Mouse (Mus musculus): Measurements from ENCODE around the gene Mrpl36. TPM values are rescaled to one million over a fixed set of nuclear protein-coding genes. Genes with fewer than 3 reads are reported as not detected.
A peak's percentile ranks its signal among the peaks of the same experiment; 100 is the strongest.

The Mrpl36 gene
- total RNA-seq, 2 experiments from 2014 or later: 4.2 to 28.9 TPM

DNA sequence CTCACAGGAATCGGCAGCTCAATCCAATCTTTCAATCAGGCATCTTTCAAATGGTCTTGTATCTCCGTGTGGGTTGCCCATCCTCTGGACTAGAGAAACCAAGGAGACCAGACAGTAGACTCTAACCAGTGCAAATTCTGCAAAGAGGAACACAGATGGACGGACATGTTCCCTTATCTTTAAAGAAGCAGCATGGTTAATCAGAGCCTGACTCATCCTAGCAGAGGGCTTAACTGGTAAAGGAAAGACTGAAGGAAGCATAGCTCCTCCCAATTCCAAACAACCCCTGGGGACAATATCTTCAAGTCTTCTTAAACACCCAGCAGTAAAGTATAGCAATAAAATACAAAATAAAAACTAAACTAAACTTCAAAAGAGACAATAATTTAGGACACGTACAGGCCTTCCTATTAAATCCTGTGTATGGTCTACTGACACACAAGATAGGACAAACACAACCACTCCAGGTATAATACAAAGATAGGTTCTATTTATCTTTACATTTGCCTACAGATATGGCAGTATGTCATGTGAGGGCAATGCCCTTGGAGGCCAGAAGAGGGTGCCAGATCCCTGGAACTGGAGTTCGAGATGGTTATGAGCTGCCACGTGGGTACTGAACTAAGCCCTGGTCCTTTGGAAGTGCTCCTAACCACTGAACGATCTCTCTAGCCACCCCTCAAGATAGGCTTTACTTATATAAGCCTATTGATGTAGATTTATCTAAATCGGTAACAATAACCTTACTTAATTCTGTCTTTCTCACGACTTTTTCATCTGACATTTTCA is 17.0 kb downstream of the Mrpl36 start:
- peak; percentile 57; the same call in 1 of the 2 replicates for ATAC-seq (replicated peaks; ENCODE audit: low FRiP score, poor library complexity, severe bottlenecking)

DNA sequence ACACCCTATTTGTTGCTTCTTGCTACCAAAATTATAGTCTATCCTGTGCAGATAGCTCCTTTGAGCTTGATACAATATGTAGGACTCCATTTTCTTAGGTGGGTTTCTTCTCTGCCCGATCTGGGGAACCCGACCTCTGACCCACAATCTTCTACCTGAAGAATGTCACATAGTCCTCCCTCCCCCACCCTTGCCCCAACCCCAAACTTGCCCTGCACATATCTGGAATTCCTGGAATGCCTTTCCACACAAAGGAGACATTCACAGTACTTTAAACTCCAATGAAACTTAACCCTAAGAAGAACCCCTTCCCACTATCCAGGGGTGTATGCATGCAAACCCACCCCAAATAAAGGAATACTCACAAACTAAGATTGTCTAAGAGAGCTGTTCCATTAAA is 17.8 kb downstream of the Mrpl36 start:
- no peak for ATAC-seq (replicated peaks; ENCODE audit: low FRiP score, poor library complexity, severe bottlenecking)

DNA sequence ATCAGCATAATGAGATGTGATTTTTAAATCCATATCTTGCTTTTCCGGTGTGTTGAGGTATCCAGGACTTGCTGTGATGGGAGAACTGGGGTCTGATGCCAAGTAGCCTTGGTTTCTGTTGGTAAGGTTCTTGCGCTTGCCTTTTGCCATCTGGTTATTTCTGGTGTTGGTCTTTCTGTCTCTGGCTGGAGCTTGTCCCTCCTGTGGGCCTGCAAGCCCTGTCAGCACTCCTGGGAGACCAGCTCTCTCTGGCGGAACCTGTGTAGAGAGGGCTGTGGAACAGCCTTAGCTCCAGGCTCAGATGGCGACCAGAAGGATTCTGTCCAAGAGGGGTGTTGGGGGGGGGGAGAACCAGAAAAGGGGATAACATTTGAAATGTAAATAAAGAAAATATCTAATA is 18.4 kb downstream of the Mrpl36 start:
- ATAC-seq (replicated peaks; ENCODE audit: low FRiP score, poor library complexity, severe bottlenecking): no peak

DNA sequence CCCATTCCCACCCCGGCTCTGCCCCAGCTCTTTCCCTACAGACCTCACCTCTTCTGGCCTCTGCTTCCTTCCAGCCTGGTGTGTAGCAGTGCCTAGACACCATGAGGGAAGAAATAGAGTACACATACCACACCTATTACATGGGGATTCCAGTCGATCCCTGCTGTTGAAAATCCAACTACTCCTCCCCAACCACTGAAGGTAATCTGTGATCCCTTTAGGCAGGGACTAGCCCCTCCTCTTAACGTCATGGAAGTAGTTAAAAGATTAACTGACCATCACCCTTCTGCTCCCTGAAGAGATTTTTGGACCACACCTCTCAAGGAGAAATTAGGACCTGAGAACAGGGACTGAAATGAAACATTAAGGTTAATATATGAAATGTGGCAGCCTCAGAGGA is 18.9 kb downstream of the Mrpl36 start:
- no peak for ATAC-seq (replicated peaks; ENCODE audit: low FRiP score, poor library complexity, severe bottlenecking)

DNA sequence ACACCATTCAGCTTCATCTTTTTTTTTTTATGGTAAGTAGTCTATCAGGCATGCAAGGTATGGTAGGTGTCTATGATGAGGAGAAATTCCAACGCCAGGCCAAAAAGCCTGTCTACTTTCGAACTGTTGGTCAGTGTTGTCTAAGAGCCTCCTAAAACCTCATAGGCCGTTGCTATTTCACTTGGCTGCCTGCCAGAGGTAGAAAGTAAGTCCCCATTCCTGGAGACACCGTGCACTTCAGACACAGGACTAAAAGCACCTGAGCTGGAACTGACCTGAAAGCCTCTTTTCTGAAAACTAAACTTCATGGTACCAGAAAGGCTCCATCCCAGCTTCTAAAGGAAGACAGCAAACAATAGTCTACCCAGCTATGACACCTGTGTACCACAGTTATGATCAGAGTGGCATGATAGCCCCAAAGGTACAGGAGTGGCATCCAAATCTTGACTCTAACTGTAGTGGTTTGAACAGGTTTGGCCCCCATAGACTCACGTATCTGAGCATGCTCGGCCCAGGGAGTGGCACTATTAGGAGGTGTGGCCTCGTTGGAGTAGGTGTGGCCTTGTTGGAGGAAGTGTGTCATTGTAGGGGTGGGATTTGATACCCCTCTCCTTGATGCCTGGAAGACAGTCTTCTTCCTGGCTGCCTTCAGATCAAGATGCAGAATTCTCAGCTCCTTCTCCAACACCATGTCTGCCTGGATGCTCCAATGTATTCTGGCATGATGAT is 19.8 kb downstream of the Mrpl36 start:
- no peak for ATAC-seq (replicated peaks; ENCODE audit: low FRiP score, poor library complexity, severe bottlenecking)

DNA sequence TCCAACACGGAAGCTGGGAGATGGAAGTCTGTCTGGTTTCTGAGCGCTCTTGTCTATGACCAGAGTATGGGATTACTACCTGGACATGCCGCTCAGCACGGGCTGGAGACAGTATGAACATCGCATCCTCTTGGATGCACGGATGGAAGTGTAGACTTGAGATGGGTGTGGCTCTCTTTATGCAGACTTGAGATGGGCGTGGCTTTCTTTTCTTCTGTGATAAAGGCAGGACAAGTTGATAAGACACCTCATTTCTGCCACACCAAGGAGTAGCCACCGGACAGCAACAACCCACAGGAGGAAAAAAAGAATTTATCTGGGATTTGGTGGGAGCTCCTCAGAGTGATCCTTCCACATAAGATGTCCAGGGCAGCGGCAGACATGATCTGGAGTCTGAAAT is 22.4 kb downstream of the Mrpl36 start:
- ATAC-seq (replicated peaks; ENCODE audit: low FRiP score, poor library complexity, severe bottlenecking): 0 out of 2 replicates have a peak, but pooled peaks have one; percentile 25

DNA sequence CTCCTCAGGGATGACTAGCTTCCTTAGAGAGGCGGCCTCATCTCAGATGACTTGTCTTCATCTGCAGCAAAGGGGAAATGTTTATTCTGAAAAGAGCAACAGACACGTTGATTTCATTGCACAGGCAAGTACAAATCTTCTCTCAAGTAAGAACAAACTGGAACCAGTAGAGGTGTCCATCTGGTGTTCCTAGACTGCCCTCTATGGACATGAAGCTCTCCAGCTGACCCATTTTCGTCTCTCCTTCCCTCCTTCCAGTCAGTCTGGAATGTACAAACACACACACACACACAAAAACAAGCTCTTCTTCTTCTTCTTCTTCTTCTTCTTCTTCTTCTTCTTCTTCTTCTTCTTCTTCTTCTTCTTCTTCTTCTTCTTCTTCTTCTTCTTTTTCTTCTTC is 23.6 kb downstream of the Mrpl36 start:
- ATAC-seq (replicated peaks; ENCODE audit: low FRiP score, poor library complexity, severe bottlenecking): no peak

DNA sequence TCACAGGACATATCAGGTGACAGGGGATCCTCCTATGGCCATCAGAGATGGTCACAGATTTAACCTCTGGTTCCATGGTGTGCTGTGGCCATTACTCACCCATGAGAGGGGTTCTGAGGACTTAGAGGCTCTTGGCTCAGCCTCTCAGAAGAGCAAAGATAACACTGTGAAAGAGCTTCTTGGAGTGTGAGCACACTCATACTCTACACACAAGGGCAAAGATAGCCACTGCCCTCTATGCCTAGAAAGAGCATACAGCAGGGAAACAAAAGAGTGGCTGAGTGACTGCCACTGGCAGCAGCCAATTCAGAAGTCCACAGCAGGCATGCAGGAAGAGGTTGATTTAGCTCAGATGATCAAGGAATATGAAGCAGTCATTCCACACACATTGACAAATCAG is 24.2 kb downstream of the Mrpl36 start:
- ATAC-seq (replicated peaks; ENCODE audit: low FRiP score, poor library complexity, severe bottlenecking): no peak

DNA sequence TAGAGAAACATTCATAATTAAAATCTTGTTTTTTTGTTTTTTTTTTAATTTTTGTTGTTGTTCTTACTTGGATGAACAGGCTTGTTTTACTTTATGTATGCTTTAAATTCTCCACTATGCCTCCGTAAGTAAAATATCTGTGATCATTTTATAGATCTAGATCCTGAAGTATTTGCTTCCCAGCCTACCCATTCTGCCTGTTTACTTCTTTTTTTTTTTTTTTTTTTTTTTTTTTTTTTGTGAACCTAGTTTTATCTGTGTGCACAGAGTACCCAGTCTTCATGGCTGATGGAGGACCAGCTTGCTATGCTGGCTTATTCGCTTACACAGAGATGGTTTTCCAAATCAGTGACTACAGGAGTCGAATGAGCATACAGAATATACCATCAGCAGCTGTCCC is 28.8 kb downstream of the Mrpl36 start:
- no peak for ATAC-seq (replicated peaks; ENCODE audit: low FRiP score, poor library complexity, severe bottlenecking)

DNA sequence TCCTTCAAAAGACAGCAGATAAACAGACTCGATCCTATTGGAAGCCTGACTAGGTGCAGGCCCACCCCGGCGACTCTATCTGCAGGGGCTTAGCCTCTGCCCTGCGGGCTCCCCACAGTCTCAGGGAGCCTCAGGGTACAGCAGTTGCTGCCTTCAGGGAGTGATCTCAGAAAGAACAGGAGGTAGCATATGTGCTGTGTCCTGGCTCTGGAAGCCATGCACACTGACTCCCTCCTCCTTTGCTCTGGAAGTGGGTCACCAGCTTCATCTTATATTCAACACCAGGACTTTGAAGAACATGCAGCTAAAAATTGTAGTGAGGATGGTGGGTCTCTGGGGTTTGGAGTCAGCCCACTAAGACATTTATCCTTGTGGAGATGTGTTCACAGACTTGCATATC is 45.1 kb downstream of the Mrpl36 start:
- ATAC-seq (replicated peaks; ENCODE audit: low FRiP score, poor library complexity, severe bottlenecking): no peak

DNA sequence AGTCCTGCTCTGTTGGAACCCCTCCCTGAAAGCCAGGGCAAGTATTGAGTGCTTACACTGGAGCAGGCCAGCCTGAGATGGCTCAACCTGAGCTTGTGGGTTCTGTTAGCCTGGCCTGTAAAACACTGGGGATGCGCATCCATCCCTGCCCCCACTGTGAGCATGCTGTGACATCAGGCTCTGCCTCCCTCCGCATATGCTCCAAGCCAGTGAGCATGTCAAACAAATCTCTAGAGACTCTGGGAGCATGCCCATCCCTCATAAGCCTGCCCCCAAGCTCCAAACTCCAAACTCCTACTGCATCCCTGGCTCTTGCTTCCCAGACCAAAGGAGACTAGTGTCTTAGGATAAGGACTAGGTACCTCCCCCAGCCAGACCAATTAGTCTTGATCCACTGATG is 46.3 kb downstream of the Mrpl36 start:
- no peak for ATAC-seq (replicated peaks; ENCODE audit: low FRiP score, poor library complexity, severe bottlenecking)

DNA sequence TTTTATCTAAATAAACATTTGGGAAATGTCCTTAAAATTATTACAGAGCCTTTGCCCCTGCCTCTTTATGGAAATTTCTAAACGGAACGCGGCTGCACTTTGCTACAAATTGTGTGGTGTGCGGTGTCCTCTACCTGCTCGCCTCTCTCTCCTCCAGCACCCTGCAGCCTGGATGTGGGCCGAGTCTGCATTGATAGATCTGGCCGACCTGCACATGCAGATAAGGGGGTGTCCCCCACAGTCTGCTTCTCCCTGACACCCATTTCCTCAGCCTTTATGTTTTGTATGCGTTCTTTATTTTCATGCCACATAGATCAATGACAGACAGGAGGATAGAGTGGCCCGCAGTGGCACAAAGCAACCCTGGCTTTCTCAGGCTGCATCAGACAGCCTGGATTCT is 49.3 kb downstream of the Mrpl36 start:
- no peak for ATAC-seq (replicated peaks; ENCODE audit: low FRiP score, poor library complexity, severe bottlenecking)

Other genes with a start within 250 kb of the Mrpl36 start
- not detected in 2 replicates for gene Irx4, start 68.0 kb upstream of the Mrpl36 start, total RNA-seq (2015; ENCODE audit: low replicate concordance)
- gene Irx4, start 68.0 kb upstream of the Mrpl36 start, total RNA-seq (2017; ENCODE audit: low replicate concordance): not detected in 2 replicates
- 57.4 and 76.8 TPM in 2 replicates for gene Ndufs6, start within 50 bp of the Mrpl36 start, total RNA-seq (2015; ENCODE audit: low replicate concordance)
- 37.9 and 55.8 TPM in 2 replicates for gene Ndufs6, start within 50 bp of the Mrpl36 start, total RNA-seq (2017; ENCODE audit: low replicate concordance)
- gene Lpcat1, start 138.7 kb downstream of the Mrpl36 start, total RNA-seq (2015; ENCODE audit: low replicate concordance): 241 and 302 TPM in 2 replicates
- gene Lpcat1, start 138.7 kb downstream of the Mrpl36 start, total RNA-seq (2017; ENCODE audit: low replicate concordance): 359 and 488 TPM in 2 replicates
- gene Slc6a3, start 208.2 kb downstream of the Mrpl36 start, total RNA-seq (2015; ENCODE audit: low replicate concordance): not detected in 2 replicates
- 1.0 TPM in 1 of 2 replicates, not detected in the other for gene Slc6a3, start 208.2 kb downstream of the Mrpl36 start, total RNA-seq (2017; ENCODE audit: low replicate concordance)

All from erythroid progenitor cell, adult 5-6 weeks (primary cell).